Mouse (Mus musculus) hindbrain, embryonic 11.5 days (tissue): ENCODE data around the gene Large2. TPM values are rescaled to one million over a fixed set of nuclear protein-coding genes. Genes with fewer than 3 reads are reported as not detected.
"Not testable (repeated sequence)": the region's sequence is repeated elsewhere in the genome, so short reads cannot be mapped to it uniquely, and the experiment has no call there.

ENCODE experiments used
- ATAC-seq: fragments of 200-750 bp; cut with Nextera tagmentation; 2 replicates; pipeline ENCODE4 v1.8.0; 2017; ENCODE audit warnings: mild to moderate bottlenecking, moderate TSS enrichment, moderate library complexity; ENCODE audit not compliant: low FRiP score
- DNase-seq: peaks from one replicate; pipeline ENCODE4 v3.0.0-alpha.2; 2015; ENCODE audit warnings: low spot score
- H3K27ac ChIP-seq: fragments of 300-500 bp; sonication (generic); 2 replicates; pipeline ENCODE4 v1.5.1; 2014; ENCODE audit warnings: mild to moderate bottlenecking, low read depth, low read length
- H3K27me3 ChIP-seq: fragments of 300-500 bp; sonication (generic); 2 replicates; pipeline ENCODE4 v1.6.1; 2014; ENCODE audit warnings: mild to moderate bottlenecking, low read length, moderate library complexity, mixed read lengths; ENCODE audit not compliant: control insufficient read depth, insufficient read depth
- H3K36me3 ChIP-seq: fragments of 300-500 bp; sonication (generic); 2 replicates; pipeline ENCODE4 v1.6.1; 2014; ENCODE audit warnings: mild to moderate bottlenecking, low read length, moderate library complexity, mixed read lengths; ENCODE audit not compliant: control insufficient read depth, insufficient read depth
- H3K4me1 ChIP-seq: fragments of 300-500 bp; sonication (generic); replicated peaks from 2 replicates; pipeline ENCODE4 v1.6.1; 2014; ENCODE audit warnings: low read length, mixed read lengths; ENCODE audit not compliant: control insufficient read depth, insufficient read depth
- H3K4me2 ChIP-seq: fragments of 300-500 bp; sonication (generic); replicated peaks from 2 replicates; pipeline ENCODE4 v1.6.1; 2014; ENCODE audit warnings: mild to moderate bottlenecking, low read depth, low read length
- H3K4me3 ChIP-seq: fragments of 300-500 bp; sonication (generic); 2 replicates; pipeline ENCODE4 v1.5.1; 2014; ENCODE audit warnings: low read depth, low read length
- H3K9ac ChIP-seq: fragments of 300-500 bp; sonication (generic); 2 replicates; pipeline ENCODE4 v1.6.1; 2014; ENCODE audit warnings: low read depth, low read length
- H3K9me3 ChIP-seq: fragments of 300-500 bp; sonication (generic); 2 replicates; pipeline ENCODE4 v1.6.1; 2016; ENCODE audit warnings: low read length; ENCODE audit not compliant: control insufficient read depth
- WGBS: fragments of 180-500 bp; shearing (Covaris S2); extraction: QIAGEN DNeasy Blood & Tissue Kit; methylation state at CpG from one replicate; pipeline ENCODE4 v1.1.7; 2014; 5-methylcytosine and 5-hydroxymethylcytosine counted together
- polyA plus RNA-seq: library from polyadenylated mRNA; unstranded; fragments of >200 nt; fragmentation: Nextera tagmentation; extraction: Ambion mirVana; gene quantifications from 2 replicates; pipeline ENCODE4 v1.2.1, GENCODE M21; 2014

The Large2 gene
- polyA plus RNA-seq, 1 experiment from 2014 or later, result 4.0 TPM

DNA sequence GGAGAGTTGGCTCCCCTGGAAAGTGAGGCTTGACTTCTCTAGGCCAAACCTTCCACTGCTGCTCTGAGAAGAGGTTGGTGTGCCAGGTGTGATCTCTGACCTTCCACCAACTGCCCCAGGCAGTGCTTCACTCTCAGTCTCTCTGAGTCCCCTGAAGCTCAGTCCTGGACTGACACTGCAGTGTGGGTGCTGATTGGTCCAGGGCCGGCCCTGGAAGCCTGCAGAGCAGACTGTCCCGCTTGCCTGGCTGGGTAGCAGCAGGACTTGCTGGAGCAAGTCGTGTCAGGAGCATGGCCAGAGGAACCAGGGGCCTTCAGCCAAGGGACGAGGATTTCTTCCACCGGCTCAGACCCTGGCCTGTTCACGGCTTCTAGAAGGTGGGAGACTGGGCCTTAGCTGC lies 30.1 kb upstream of the Large2 start:
- Histone ChIP-seq H3K4me3 (no peak overlapping the region), H3K27ac (no peak overlapping the region), H3K4me1 (peaks cover 10% of the 10 kb centered on the region), H3K27me3 (no peaks in the 10 kb centered on the region), H3K36me3 (0 out of 2 replicates have a peak, but pooled peaks cover 3% of the 10 kb centered on the region), H3K9me3 (no peaks in the 10 kb centered on the region), H3K4me2 (no peak overlapping the region), H3K9ac (no peak overlapping the region)
- WGBS, result 80% methylated on average over 6 of the region's 6 CpGs
- ATAC-seq (no peak), DNase-seq (no peak)

- no peak for ATAC-seq
- Histone ChIP-seq H3K4me2 (no peak overlapping the region), H3K4me3 (no peak overlapping the region), H3K27me3 (no peaks in the 10 kb centered on the region), H3K36me3 (no peaks in the 10 kb centered on the region), H3K9me3 (no peaks in the 10 kb centered on the region), H3K27ac (no peak overlapping the region), H3K9ac (no peak overlapping the region), H3K4me1 (peaks cover 14% of the 10 kb centered on the region)
- no peak for DNase-seq
- 95% methylated on average over 5 of the region's 5 CpGs for WGBS
Observed at GRCm38 (mm10) chr2:92403776-92404319, 29.2 kb upstream of the Large2 start.

DNA sequence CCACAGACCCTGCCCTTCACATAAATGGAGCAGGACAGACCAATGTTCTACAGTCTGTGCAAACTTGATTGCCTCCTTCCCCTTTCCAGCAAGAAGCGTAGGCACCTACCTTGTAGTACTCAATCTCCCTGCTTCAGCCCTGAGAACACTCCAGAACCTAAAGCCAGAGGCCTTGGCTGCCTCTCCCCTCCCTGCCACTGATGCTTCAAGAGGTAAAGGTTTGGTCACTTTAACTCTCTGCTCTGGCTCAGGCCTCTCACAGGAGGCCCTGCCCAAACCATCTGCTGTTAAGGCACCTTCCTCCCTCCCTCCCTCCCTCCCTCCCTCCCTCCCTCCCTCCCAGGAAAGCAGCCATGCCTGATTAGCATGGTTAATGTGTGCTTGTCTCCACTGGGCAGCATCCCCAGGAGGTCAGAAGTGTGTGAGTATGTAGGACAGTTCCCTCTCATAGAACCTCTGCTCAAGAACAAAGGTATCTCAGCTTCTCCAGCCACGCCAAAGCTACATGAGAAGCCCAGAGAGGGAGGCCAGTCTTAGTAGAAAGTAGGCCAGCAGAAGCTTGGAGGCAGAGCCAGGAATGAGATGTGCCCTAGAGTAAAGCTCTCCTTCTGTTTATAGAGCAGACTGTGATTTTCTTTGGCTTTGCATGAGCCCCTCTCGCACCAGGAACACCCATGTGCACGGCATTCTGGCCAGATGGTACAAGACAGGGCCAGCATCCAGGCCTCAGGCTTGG lies 28.1 kb upstream of the Large2 start:
- no peaks in the 10 kb centered on the region for H3K9me3 ChIP-seq
- H3K27me3 ChIP-seq, result no peaks in the 10 kb centered on the region
- ATAC-seq, result no peak
- peaks cover 14% of the 10 kb centered on the region for H3K4me1 ChIP-seq
- H3K4me2 ChIP-seq, result no peak overlapping the region
- 76% methylated on average over 4 of the region's 4 CpGs for WGBS
- H3K36me3 ChIP-seq, result no peaks in the 10 kb centered on the region
- H3K27ac ChIP-seq, result no peak overlapping the region
- H3K4me3 ChIP-seq, result no peak overlapping the region
- no peak for DNase-seq
- no peak overlapping the region for H3K9ac ChIP-seq

GRCm38 (mm10) chr2:92401091-92401561 lies 26.5 kb upstream of the Large2 start, which contains the start of gene Mapk8ip1:
TSS of gene Mapk8ip1 (minus strand) at chr2:92401263.
- Histone ChIP-seq H3K27me3 (no peaks in the 10 kb centered on the region), H3K36me3 (no peaks in the 10 kb centered on the region), H3K4me1 (peaks cover 17% of the 10 kb centered on the region), H3K9me3 (no peaks in the 10 kb centered on the region), H3K9ac (peak within 1 kb of the TSS; percentile 86), H3K27ac (peak within 1 kb of the TSS; percentile 37), H3K4me3 (peak within 1 kb of the TSS; percentile 63), H3K4me2 (peak within 1 kb of the TSS; percentile 93)
- 4% methylated on average over 17 of the region's 59 CpGs for WGBS
- ATAC-seq (peak; percentile 65), DNase-seq (peak; percentile 74)

GRCm38 (mm10) chr2:92400682-92401081 lies 26.0 kb upstream of the Large2 start:
- no peaks in the 10 kb centered on the region for H3K36me3 ChIP-seq
- H3K4me1 ChIP-seq, result peaks cover 14% of the 10 kb centered on the region
- peak; percentile 30 for DNase-seq

DNA sequence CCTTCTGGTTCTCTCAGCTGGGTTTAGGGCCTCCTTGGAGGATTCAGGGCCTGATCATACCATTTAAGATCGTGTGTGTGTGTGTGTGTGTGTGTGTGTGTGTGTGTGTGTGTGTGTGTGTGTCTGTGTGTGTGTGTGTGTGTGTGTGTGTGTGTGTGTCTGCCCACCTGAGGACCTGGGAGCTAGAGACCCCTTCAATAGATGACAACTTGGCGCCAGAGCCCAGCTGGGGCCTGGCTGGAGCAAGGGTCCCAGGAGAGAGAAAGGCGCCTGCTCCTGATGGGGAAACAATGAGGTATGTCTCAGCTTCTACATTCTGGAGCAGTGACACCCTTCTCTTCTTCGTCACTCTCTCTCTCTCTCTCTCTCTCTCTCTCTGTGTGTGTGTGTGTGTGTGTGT lies 25.2 kb upstream of the Large2 start:
- ATAC-seq, H3K36me3 ChIP-seq, H3K27ac ChIP-seq, H3K27me3 ChIP-seq, H3K9me3 ChIP-seq, H3K9ac ChIP-seq: not testable (repeated sequence)
- DNase-seq, result peak; percentile 34
- WGBS, result 47% methylated on average over 3 of the region's 4 CpGs
- peak overlapping the region; percentile 63; the same call in 1 of the 2 replicates for H3K4me3 ChIP-seq
- peak overlapping the region; percentile 93 for H3K4me2 ChIP-seq
- 0 out of 2 replicates have a peak, but pooled peaks cover 11% of the 10 kb centered on the region for H3K4me1 ChIP-seq

More at GRCm38 (mm10) chr2:92400682-92401081, 26.0 kb upstream of the Large2 start:
- Histone ChIP-seq H3K27me3 (no peaks in the 10 kb centered on the region), H3K4me3 (peak overlapping the region; percentile 63), H3K27ac (peak overlapping the region; percentile 37), H3K4me2 (peak overlapping the region; percentile 93), H3K9ac (peak overlapping the region; percentile 86), H3K9me3 (no peaks in the 10 kb centered on the region)
- peak; percentile 24; the same call in 1 of the 2 replicates for ATAC-seq
- under 1% methylated on average over 19 of the region's 22 CpGs for WGBS

- WGBS, result 95% methylated on average over 1 of the region's 1 CpGs
- Histone ChIP-seq H3K9ac (no peak overlapping the region), H3K4me3 (no peak overlapping the region), H3K27ac (peak overlapping the region; percentile 33; the same call in 1 of the 2 replicates), H3K4me1 (peaks cover 23% of the 10 kb centered on the region), H3K36me3 (no peaks in the 10 kb centered on the region), H3K4me2 (no peak overlapping the region), H3K9me3 (no peaks in the 10 kb centered on the region), H3K27me3 (no peaks in the 10 kb centered on the region)
- no peak for ATAC-seq
- no peak for DNase-seq
Observed at GRCm38 (mm10) chr2:92397436-92397835, 22.8 kb upstream of the Large2 start.

DNA sequence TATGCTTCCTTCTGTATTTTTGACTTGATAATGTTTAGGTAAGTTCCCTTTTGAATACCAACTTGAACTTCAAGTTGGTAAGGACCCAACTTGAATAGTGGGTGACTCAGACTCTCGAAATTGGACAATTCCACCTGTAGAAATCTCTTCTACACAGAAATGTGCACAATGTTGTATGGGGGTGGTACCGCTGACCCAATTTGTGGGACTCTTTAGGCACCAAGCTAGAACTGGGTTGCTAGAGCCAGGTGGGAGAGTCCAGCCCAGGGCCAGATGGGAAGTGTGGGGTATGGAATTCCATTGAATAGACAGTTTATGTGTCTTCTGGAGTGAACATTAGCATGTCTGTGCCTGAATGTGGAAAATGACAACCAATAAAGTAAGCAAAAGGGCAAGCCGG lies 20.9 kb upstream of the Large2 start:
- Histone ChIP-seq H3K27ac (no peak overlapping the region), H3K4me3 (no peak overlapping the region), H3K27me3 (no peaks in the 10 kb centered on the region), H3K4me1 (peaks cover 33% of the 10 kb centered on the region), H3K9me3 (no peaks in the 10 kb centered on the region), H3K4me2 (no peak overlapping the region), H3K9ac (no peak overlapping the region), H3K36me3 (no peaks in the 10 kb centered on the region)
- 86% methylated on average over 3 of the region's 3 CpGs for WGBS
- ATAC-seq (no peak), DNase-seq (no peak)
